Mouse (Mus musculus): ENCODE measurements at regions not wholly inside any gene's neighbourhood (a gene's known extent, or its start where the extent isn't known, plus 50 kb on each side); places are given as distances from the start of the nearest gene placed in this dataset.
A peak's percentile ranks its signal among the peaks of the same experiment; 100 is the strongest.

- no peak overlapping the region for H3K9ac ChIP-seq (replicated peaks; ENCODE audit: low read length, poor library complexity, severe bottlenecking)
- no peaks in the 10 kb centered on the region for H3K9me3 ChIP-seq (ENCODE audit: low read length)
- H3K4me1 ChIP-seq (ENCODE audit: insufficient read depth, low read length) = peaks cover 13% of the 10 kb centered on the region
- peak; percentile 85 for DNase-seq (ENCODE audit: low spot score)
- H3K27ac ChIP-seq (ENCODE audit: low read depth, low read length) = peak overlapping the region; percentile 48
- no peak for TF ChIP-seq CTCF (IDR thresholded peaks at IDR 0.05)
- H3K36me3 ChIP-seq (ENCODE audit: insufficient read depth, low read length) = no peaks in the 10 kb centered on the region
- H3K4me3 ChIP-seq (ENCODE audit: low read depth, low read length) = no peak overlapping the region
- WGBS = 60% methylated on average over 5 of the region's 5 CpGs
- ATAC-seq (ENCODE audit: low FRiP score) = peak; percentile 54; the same call in 1 of the 2 replicates
- H3K4me2 ChIP-seq (ENCODE audit: low read depth, low read length, poor library complexity, severe bottlenecking) = no peak overlapping the region
- H3K27me3 ChIP-seq (ENCODE audit: insufficient read depth, low read length) = no peaks in the 10 kb centered on the region
Observed at GRCm38 (mm10) chr11:117551926-117552325, 67.8 kb downstream of the Gm11733 start.

- Histone ChIP-seq H3K27me3 (ENCODE audit: insufficient read depth, low read length) (no peaks in the 10 kb centered on the region), H3K9ac (replicated peaks; ENCODE audit: low read length, poor library complexity, severe bottlenecking) (no peak overlapping the region)
Observed at GRCm38 (mm10) chr11:117552430-117552969, 68.3 kb downstream of the Gm11733 start.

GRCm38 (mm10) chr11:117554111-117554510 lies 69.9 kb downstream of the Gm11733 start:
- no peaks in the 10 kb centered on the region for H3K9me3 ChIP-seq (ENCODE audit: low read length)
- no peak for ATAC-seq (ENCODE audit: low FRiP score)
- H3K36me3 ChIP-seq (ENCODE audit: insufficient read depth, low read length) = no peaks in the 10 kb centered on the region
- H3K27ac ChIP-seq (ENCODE audit: low read depth, low read length) = no peak overlapping the region
- H3K9ac ChIP-seq (replicated peaks; ENCODE audit: low read length, poor library complexity, severe bottlenecking) = no peak overlapping the region
- DNase-seq (ENCODE audit: low spot score) = no peak
- H3K27me3 ChIP-seq (ENCODE audit: insufficient read depth, low read length) = no peaks in the 10 kb centered on the region
- H3K4me2 ChIP-seq (ENCODE audit: low read depth, low read length, poor library complexity, severe bottlenecking) = no peak overlapping the region
- H3K4me1 ChIP-seq (ENCODE audit: insufficient read depth, low read length) = peaks cover 13% of the 10 kb centered on the region
- 64% methylated on average over 10 of the region's 10 CpGs for WGBS
- no peak for TF ChIP-seq CTCF (IDR thresholded peaks at IDR 0.05)
- H3K4me3 ChIP-seq (ENCODE audit: low read depth, low read length) = no peak overlapping the region

More at GRCm38 (mm10) chr11:117552430-117552969, 68.3 kb downstream of the Gm11733 start:
- peak; percentile 60 for DNase-seq (ENCODE audit: low spot score)
- H3K4me1 ChIP-seq (ENCODE audit: insufficient read depth, low read length) = peaks cover 13% of the 10 kb centered on the region
- TF ChIP-seq CTCF (IDR thresholded peaks at IDR 0.05) = no peak
- no peak overlapping the region for H3K4me3 ChIP-seq (ENCODE audit: low read depth, low read length)
- H3K9me3 ChIP-seq (ENCODE audit: low read length) = no peaks in the 10 kb centered on the region
- H3K4me2 ChIP-seq (ENCODE audit: low read depth, low read length, poor library complexity, severe bottlenecking) = no peak overlapping the region
- ATAC-seq (ENCODE audit: low FRiP score) = no peak
- WGBS = 83% methylated on average over 8 of the region's 8 CpGs
- peak overlapping the region; percentile 48 for H3K27ac ChIP-seq (ENCODE audit: low read depth, low read length)
- no peaks in the 10 kb centered on the region for H3K36me3 ChIP-seq (ENCODE audit: insufficient read depth, low read length)

- Histone ChIP-seq H3K27me3 (ENCODE audit: insufficient read depth, low read length) (no peaks in the 10 kb centered on the region), H3K4me3 (ENCODE audit: low read depth, low read length) (no peak overlapping the region), H3K4me2 (ENCODE audit: low read depth, low read length, poor library complexity, severe bottlenecking) (no peak overlapping the region), H3K9me3 (ENCODE audit: low read length) (no peaks in the 10 kb centered on the region), H3K9ac (replicated peaks; ENCODE audit: low read length, poor library complexity, severe bottlenecking) (no peak overlapping the region), H3K27ac (ENCODE audit: low read depth, low read length) (no peak overlapping the region), H3K36me3 (ENCODE audit: insufficient read depth, low read length) (no peaks in the 10 kb centered on the region), H3K4me1 (ENCODE audit: insufficient read depth, low read length) (no peaks in the 10 kb centered on the region; the same call in 1 of the 2 replicates)
- ATAC-seq (ENCODE audit: low FRiP score) (no peak), DNase-seq (ENCODE audit: low spot score) (no peak)
- no peak for TF ChIP-seq CTCF (IDR thresholded peaks at IDR 0.05)
- 88% methylated on average over 16 of the region's 16 CpGs for WGBS
Observed at GRCm38 (mm10) chr11:117557474-117558381, 73.6 kb downstream of the Gm11733 start.

GRCm38 (mm10) chr11:117559839-117560238 lies 75.7 kb downstream of the Gm11733 start:
- H3K4me1 ChIP-seq (ENCODE audit: insufficient read depth, low read length) = no peaks in the 10 kb centered on the region
- no peak overlapping the region for H3K9ac ChIP-seq (replicated peaks; ENCODE audit: low read length, poor library complexity, severe bottlenecking)
- no peaks in the 10 kb centered on the region for H3K36me3 ChIP-seq (ENCODE audit: insufficient read depth, low read length)
- H3K27ac ChIP-seq (ENCODE audit: low read depth, low read length) = no peak overlapping the region
- H3K9me3 ChIP-seq (ENCODE audit: low read length) = no peaks in the 10 kb centered on the region
- H3K27me3 ChIP-seq (ENCODE audit: insufficient read depth, low read length) = no peaks in the 10 kb centered on the region
- TF ChIP-seq CTCF (IDR thresholded peaks at IDR 0.05) = no peak
- no peak overlapping the region for H3K4me3 ChIP-seq (ENCODE audit: low read depth, low read length)
- no peak overlapping the region for H3K4me2 ChIP-seq (ENCODE audit: low read depth, low read length, poor library complexity, severe bottlenecking)
- DNase-seq (ENCODE audit: low spot score) (no peak), ATAC-seq (ENCODE audit: low FRiP score) (no peak)

GRCm38 (mm10) chr11:117567961-117568605 lies 83.9 kb downstream of the Gm11733 start:
- Histone ChIP-seq H3K27me3 (ENCODE audit: insufficient read depth, low read length) (no peaks in the 10 kb centered on the region), H3K4me1 (ENCODE audit: insufficient read depth, low read length) (no peaks in the 10 kb centered on the region), H3K4me3 (ENCODE audit: low read depth, low read length) (no peak overlapping the region), H3K9me3 (ENCODE audit: low read length) (no peaks in the 10 kb centered on the region), H3K4me2 (ENCODE audit: low read depth, low read length, poor library complexity, severe bottlenecking) (no peak overlapping the region), H3K9ac (replicated peaks; ENCODE audit: low read length, poor library complexity, severe bottlenecking) (no peak overlapping the region), H3K27ac (ENCODE audit: low read depth, low read length) (no peak overlapping the region), H3K36me3 (ENCODE audit: insufficient read depth, low read length) (no peaks in the 10 kb centered on the region)
- WGBS = 85% methylated on average over 9 of the region's 9 CpGs
- no peak for TF ChIP-seq CTCF (IDR thresholded peaks at IDR 0.05)
- DNase-seq (ENCODE audit: low spot score) = no peak
- ATAC-seq (ENCODE audit: low FRiP score) = no peak

Data from midbrain, postnatal 0 days (tissue).